Mouse (Mus musculus): ENCODE results near the gene D130040H23Rik. TPM values are rescaled to one million over a fixed set of nuclear protein-coding genes. Genes with fewer than 3 reads are reported as not detected.
"Not testable (repeated sequence)": the region's sequence is repeated elsewhere in the genome, so short reads cannot be mapped to it uniquely, and the experiment has no call there.

D130040H23Rik gene
- polyA plus RNA-seq (2015; fragmentation: Nextera tagmentation; extraction: Ambion mirVana): 3.5 and 4.0 TPM in 2 replicates

GRCm38 (mm10) chr8:69270386-69271202 lies at the start of gene D130040H23Rik:
TSS of gene D130040H23Rik (plus strand) at chr8:69271080.
- H3K4me2 ChIP-seq: peak within 1 kb of the TSS; percentile 71
- H3K9me3 ChIP-seq (replicated peaks): no peaks in the 10 kb centered on the region
- H3K36me3 ChIP-seq: peaks cover 5% of the 10 kb centered on the region; the same call in 1 of the 2 replicates
- peak; percentile 98 for ATAC-seq (replicated peaks; ENCODE audit: insufficient number of reproducible peaks, insufficient read depth, low FRiP score, low read depth)
- peak within 1 kb of the TSS; percentile 71 for H3K27ac ChIP-seq
- H3K27me3 ChIP-seq: no peaks in the 10 kb centered on the region
- 7% methylated on average over 12 of the region's 12 CpGs for WGBS
- H3K4me3 ChIP-seq: peak within 1 kb of the TSS; percentile 77
- H3K4me1 ChIP-seq (replicated peaks): peaks cover 8% of the 10 kb centered on the region; the same call in 1 of the 2 replicates
- H3K9ac ChIP-seq: peak within 1 kb of the TSS; percentile 78

- H3K36me3 ChIP-seq: no peaks in the 10 kb centered on the region
- 79% methylated on average over 2 of the region's 2 CpGs for WGBS
- no peaks in the 10 kb centered on the region for H3K27me3 ChIP-seq
- H3K4me3 ChIP-seq: no peak overlapping the region
- no peak overlapping the region for H3K9ac ChIP-seq
- H3K4me1 ChIP-seq (replicated peaks): no peaks in the 10 kb centered on the region
- H3K27ac ChIP-seq: no peak overlapping the region
- ATAC-seq (replicated peaks; ENCODE audit: insufficient number of reproducible peaks, insufficient read depth, low FRiP score, low read depth): no peak
- H3K4me2 ChIP-seq: no peak overlapping the region
- no peaks in the 10 kb centered on the region for H3K9me3 ChIP-seq (replicated peaks)
These were observed 28.3 kb upstream of the D130040H23Rik start for GRCm38 (mm10) chr8:69242541-69242940.

GRCm38 (mm10) chr8:69268525-69268924 lies 2.4 kb upstream of the D130040H23Rik start:
- no peak for ATAC-seq (replicated peaks; ENCODE audit: insufficient number of reproducible peaks, insufficient read depth, low FRiP score, low read depth)
- no peaks in the 10 kb centered on the region for H3K27me3 ChIP-seq
- no peaks in the 10 kb centered on the region for H3K36me3 ChIP-seq
- no peak overlapping the region for H3K4me2 ChIP-seq
- H3K27ac ChIP-seq: no peak overlapping the region
- H3K4me3 ChIP-seq: no peak overlapping the region
- H3K9ac ChIP-seq: no peak overlapping the region
- peaks cover 8% of the 10 kb centered on the region; the same call in 1 of the 2 replicates for H3K4me1 ChIP-seq (replicated peaks)
- WGBS: 56% methylated on average over 4 of the region's 4 CpGs
- H3K9me3 ChIP-seq (replicated peaks): no peaks in the 10 kb centered on the region

GRCm38 (mm10) chr8:69271203-69271554 lies 299 bp downstream of the D130040H23Rik start:
- Histone ChIP-seq H3K27me3 (no peaks in the 10 kb centered on the region), H3K4me2 (peak overlapping the region; percentile 71), H3K36me3 (peaks cover 5% of the 10 kb centered on the region; the same call in 1 of the 2 replicates), H3K9me3 (replicated peaks) (no peaks in the 10 kb centered on the region), H3K4me1 (replicated peaks) (peaks cover 8% of the 10 kb centered on the region; the same call in 1 of the 2 replicates), H3K4me3 (peak overlapping the region; percentile 77), H3K27ac (peak overlapping the region; percentile 71), H3K9ac (peak overlapping the region; percentile 78)
- ATAC-seq (replicated peaks; ENCODE audit: insufficient number of reproducible peaks, insufficient read depth, low FRiP score, low read depth): peak; percentile 54
- 13% methylated on average over 6 of the region's 6 CpGs for WGBS

- Histone ChIP-seq H3K9ac (no peak overlapping the region), H3K4me2 (no peak overlapping the region), H3K9me3 (replicated peaks) (no peaks in the 10 kb centered on the region), H3K4me1 (replicated peaks) (peaks cover 8% of the 10 kb centered on the region; the same call in 1 of the 2 replicates), H3K27ac (no peak overlapping the region), H3K27me3 (no peaks in the 10 kb centered on the region), H3K4me3 (no peak overlapping the region), H3K36me3 (peaks cover 5% of the 10 kb centered on the region; the same call in 1 of the 2 replicates)
- 81% methylated on average over 6 of the region's 6 CpGs for WGBS
- ATAC-seq (replicated peaks; ENCODE audit: insufficient number of reproducible peaks, insufficient read depth, low FRiP score, low read depth): no peak
These were observed 1.6 kb downstream of the D130040H23Rik start for GRCm38 (mm10) chr8:69272435-69272834.

GRCm38 (mm10) chr8:69324771-69325170 lies 53.9 kb downstream of the D130040H23Rik start:
- WGBS: 72% methylated on average over 2 of the region's 2 CpGs

GRCm38 (mm10) chr8:69328301-69329288 lies 57.7 kb downstream of the D130040H23Rik start:
- Histone ChIP-seq H3K9me3 (replicated peaks) (no peaks in the 10 kb centered on the region), H3K36me3 (no peaks in the 10 kb centered on the region), H3K4me2 (peak overlapping the region; percentile 73), H3K9ac (peak overlapping the region; percentile 32; the same call in 1 of the 2 replicates), H3K27me3 (no peaks in the 10 kb centered on the region), H3K27ac (no peak overlapping the region), H3K4me1 (replicated peaks) (no peaks in the 10 kb centered on the region), H3K4me3 (peak overlapping the region; percentile 41)
- 14% methylated on average over 24 of the region's 24 CpGs for WGBS
- no peak; the same call in 1 of the 2 replicates for ATAC-seq (replicated peaks; ENCODE audit: insufficient number of reproducible peaks, insufficient read depth, low FRiP score, low read depth)

More at GRCm38 (mm10) chr8:69324771-69325170, 53.9 kb downstream of the D130040H23Rik start:
- Histone ChIP-seq H3K9ac (no peak overlapping the region), H3K36me3 (no peaks in the 10 kb centered on the region), H3K4me1 (replicated peaks) (no peaks in the 10 kb centered on the region), H3K4me2 (no peak overlapping the region), H3K27me3 (no peaks in the 10 kb centered on the region), H3K27ac (no peak overlapping the region), H3K9me3 (replicated peaks) (no peaks in the 10 kb centered on the region), H3K4me3 (no peak overlapping the region)
- no peak for ATAC-seq (replicated peaks; ENCODE audit: insufficient number of reproducible peaks, insufficient read depth, low FRiP score, low read depth)

GRCm38 (mm10) chr8:69329289-69329688 lies 58.4 kb downstream of the D130040H23Rik start:
- Histone ChIP-seq H3K4me3 (peak overlapping the region; percentile 41), H3K4me2 (peak overlapping the region; percentile 73), H3K9ac (peak overlapping the region; percentile 32; the same call in 1 of the 2 replicates)
- not testable (repeated sequence) for H3K36me3 ChIP-seq; ATAC-seq (replicated peaks; ENCODE audit: insufficient number of reproducible peaks, insufficient read depth, low FRiP score, low read depth); H3K9me3 ChIP-seq (replicated peaks); H3K27me3 ChIP-seq; H3K4me1 ChIP-seq (replicated peaks); H3K27ac ChIP-seq
- WGBS: 52% methylated on average over 6 of the region's 6 CpGs

Other genes starting within 250 kb of the D130040H23Rik start
- gene Zfp930, start 62.0 kb upstream of the D130040H23Rik start, polyA plus RNA-seq (2015; fragmentation: Nextera tagmentation; extraction: Ambion mirVana): 12.5 and 15.5 TPM in 2 replicates
- not detected in 2 replicates for gene Gm9495, start 182.5 kb downstream of the D130040H23Rik start, polyA plus RNA-seq (2015; fragmentation: Nextera tagmentation; extraction: Ambion mirVana)

Measured in heart, embryonic 15.5 days (tissue).